Mouse (Mus musculus): Measurements from ENCODE around the gene Ndufb10.

DNA sequence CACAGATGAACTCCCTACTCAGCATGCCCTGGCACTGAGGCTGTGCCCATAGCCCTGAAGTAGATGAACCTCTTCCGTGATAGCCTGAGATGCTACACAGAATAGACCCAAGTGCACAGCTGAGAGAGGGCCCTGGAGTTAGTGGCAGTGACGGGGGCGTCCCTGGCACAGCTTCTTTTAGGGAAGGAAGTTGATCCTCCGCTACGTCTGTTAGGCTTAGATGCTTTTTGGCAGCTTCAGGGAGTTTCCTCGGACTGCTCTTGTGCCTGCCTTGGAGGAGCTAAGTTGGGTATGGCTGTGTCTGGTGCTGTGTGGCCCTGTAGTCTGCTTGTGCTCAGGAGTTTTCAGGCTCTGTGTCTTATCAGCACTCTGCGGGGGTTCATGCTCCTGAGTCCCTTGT lies 50.0 kb downstream of the Ndufb10 start:
- TF ChIP-seq CTCF (IDR thresholded peaks at IDR 0.05; ENCODE audit: low read depth), result no peak
- TF ChIP-seq EP300 (optimal IDR thresholded peaks at IDR 0.05), result no peak

Measured in stomach, postnatal 0 days (tissue).